Mouse (Mus musculus) MEL-GATA-1-ER (cell line): ENCODE data around the gene Nmrk1.

Experiments
- DNase-seq: peaks from one replicate; pipeline ENCODE4 v3.0.0-alpha.2; 2012; ENCODE audit warnings: low read depth; ENCODE audit errors: extremely low read depth

Gene Nmrk1

DNA sequence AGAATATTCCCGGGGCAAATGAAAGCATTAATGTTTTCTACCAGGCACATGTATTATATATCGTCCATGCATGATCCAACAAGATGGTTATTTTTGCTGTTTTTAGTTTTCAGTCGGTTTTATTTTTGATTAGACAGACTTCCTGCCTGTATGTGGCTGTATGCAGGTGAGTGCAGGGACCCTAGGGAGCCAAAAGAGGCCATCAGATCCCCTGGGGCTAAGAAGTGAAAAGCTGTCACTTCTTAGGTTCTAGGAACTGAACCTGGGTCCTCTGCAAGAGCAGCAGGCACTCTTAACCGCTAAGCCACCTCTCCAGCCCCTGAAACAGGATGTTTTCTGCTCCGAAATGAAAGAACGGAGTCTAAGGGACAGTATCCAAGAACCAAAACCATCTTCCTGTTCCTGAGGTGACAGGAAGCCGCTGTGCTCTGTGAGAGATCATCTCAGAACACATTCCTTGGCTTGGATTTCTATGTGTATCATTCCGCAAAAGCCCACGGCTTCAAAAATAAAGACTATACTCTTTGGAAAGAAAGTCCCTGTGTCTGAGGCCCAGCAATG lies 16.0 kb upstream of the Nmrk1 start:
- DNase-seq = no peak

DNA sequence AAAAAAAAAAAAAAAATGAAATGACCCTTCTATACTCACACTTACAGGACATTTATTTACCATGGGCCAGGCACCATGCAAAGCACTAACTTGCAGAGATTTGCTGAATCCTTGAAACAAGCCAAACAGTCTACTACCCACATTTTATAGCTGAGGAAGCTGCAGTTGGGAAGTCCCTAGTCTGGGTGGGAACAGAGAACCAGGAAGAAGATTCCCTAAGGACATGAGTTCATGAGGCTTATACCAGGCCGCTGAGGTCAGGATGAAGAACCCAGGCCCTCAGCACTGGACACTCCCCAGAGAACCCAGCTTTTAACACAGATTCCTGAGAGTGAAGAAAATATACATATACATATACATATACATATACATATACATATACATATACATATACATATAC lies 14.2 kb upstream of the Nmrk1 start:
- DNase-seq = no peak

DNA sequence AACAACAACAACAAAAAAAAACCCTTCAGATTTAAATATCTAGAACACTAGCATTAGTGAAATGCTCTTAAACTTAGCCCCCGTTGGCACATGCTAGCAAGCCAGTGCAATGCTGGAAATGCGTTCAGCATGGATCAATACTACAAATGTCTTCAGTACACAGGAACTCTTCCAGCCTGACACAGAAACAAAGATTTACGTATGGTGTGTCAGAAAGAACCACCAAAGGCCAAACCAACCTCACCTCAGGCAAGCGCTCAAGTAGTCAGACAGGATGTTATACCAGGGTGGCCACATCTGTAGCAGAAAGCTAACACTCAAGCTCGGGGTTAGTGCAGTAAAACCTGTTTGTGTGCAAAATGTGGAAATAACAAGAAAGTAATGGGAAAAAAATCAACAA lies 12.7 kb upstream of the Nmrk1 start:
- no peak for DNase-seq

DNA sequence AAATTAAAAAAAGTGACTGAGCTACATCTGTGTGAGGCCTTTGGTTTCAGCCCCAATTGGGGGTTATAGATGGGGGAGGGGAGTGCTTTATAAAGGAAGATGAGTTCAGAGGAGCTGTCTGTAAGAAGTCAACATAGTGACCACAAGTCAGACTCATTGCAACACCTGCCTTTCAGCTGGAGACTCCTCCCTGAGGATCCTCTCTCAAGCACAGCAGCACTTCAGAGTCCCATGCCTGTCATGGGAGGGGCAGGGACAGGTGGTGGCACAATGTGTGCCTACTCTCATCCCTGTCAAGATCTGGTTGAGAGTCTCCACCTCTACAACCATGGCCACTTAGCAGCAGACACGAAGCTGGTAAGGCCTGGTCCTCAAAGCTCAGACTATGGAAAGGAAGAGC lies 12.1 kb upstream of the Nmrk1 start:
- DNase-seq = no peak

DNA sequence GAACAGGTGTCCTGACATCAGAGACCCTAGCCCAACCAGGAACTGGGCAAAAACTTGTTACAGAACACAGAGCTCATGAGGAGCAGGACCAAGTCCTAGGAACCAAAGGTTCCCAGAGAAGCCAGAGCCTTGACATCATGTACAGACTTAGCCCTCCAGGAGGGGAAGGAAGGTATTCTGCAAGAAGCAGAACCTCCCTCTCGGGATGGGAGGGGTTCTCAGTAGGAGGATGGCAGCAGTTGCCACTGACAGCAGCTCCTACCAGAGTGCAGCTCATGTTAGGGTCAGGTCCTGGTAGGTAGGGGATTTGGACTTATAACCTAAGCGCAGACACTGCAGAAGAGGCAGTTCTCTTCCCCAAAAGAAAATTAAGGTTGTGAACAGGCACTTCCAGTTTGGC lies 7.9 kb upstream of the Nmrk1 start:
- DNase-seq = no peak

DNA sequence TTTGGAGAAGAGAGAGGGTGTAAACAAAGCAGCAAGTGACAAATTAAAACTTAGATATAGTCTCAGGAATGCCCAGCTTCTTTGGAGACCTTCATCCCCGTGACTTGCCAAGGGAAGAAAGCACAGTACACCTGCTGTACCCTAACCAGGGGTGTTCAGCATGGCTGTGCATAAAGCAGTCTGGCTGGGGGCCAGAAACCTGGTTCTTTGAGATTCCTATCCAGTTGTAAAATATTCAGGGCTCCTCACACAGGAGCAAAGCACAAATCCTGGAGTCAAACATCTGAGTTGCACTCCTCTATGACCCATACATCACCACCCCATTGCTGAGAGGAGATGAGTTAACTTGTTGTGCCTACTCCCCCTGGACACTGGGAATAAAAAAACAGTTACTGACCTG lies 2.2 kb upstream of the Nmrk1 start:
- no peak for DNase-seq

DNA sequence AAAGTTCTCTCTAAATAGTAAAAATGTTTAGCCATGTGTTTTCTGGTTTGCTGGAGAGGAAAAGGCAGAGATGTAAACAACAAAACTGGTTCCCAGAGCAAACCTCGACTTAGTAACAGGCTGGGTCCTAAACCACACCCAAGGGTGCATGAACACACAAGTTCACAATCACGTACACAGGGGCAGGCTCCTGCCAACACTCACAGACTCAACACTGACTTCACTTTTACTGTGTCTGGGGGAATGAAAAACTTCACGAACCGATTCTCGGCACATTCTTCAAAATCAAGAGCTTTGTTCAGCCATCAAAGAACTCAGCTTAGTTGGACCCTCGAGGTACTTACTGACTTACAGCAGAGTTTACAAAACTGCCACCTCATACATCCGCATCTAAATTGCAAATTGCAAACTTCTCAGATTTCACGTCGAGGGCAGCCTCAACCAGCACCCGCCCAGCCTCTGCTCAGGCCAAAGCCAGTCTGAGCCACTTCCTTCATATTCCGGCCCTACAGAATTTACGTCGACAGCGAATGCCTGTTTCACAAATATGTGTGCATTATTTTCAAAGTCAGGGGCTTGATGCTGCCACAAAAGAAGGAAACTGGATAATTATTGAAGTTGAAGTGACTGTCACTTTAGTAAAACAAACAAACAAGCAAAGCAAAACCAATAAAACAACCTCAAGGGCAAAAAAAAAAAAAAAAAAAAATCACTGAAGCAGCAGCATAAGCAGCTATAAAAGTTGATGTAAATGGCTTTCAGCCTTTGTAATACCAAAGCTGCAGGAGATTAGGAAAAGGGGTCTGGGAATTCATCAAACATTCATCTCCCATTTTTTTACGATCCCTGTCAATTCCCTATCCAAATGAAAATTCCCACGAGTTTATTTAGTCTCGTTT lies 1.3 kb upstream of the Nmrk1 start:
- peak; percentile 39 for DNase-seq

DNA sequence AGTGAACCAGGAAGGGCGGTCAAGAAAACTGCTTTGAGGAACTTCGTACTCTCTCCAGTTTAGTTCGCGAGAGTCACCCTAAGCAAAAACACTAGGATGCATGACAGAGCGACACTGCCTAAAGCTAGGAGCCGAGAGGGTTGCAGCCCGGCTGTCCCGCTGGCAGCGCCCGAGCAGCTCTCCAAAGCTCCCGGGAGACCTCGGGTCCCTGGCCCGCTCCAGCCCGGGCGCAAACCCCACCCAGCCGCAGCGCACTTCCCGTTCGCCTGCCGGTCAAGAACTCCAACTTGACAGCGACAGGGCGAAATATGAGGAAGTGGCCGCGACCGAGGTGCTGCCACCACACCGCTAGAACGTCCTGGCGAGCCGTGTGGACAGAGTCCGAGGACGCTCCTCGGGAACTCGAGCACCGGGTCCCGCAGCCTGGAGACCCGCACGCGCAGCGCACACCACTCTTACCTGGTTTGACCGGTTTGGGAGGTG lies 548 bp upstream of the Nmrk1 start:
- peak; percentile 56 for DNase-seq

DNA sequence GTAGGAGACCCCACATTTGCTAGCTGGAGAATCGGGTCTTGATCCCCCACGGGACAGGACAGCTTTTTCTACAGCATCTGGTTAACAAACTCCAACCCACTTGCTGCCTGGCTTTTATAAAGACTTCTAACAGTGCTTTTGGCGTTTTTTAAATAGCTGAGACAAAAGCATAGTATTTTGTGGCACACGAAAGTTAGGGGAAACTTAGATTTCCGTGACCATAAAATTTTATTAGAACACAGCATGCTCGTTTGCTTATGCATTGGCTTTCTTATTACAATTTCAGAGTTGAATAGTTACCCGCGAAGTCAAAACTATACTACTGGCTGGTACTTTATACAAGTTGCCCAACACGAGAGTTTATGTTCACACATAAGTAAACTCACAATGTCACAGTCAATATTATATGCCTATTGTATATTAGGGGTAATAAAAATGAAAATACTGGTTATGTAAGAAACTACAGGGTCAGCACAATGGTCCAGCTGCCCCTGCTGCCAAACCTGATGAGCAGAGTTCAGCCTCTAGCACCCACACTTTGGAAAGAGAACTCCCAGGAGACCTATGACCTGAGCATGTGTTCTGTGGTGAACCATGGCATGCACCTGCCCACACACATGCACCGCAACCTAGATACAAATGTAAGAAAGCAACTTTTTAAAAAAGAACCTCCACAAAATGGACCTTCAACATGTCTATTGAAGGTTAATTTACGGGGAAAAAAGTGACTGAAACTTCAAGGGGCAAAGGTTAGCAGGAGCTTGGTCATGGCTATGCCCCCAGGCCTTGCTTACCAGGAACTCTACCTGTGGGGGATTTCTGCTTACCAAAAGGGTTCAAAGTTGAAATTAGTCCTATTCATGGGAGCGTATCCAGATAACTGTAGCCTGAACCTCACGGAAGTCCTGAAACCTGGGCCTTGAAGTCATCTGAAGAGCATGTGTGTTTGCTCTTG lies 758 bp downstream of the Nmrk1 start:
- DNase-seq = no peak

DNA sequence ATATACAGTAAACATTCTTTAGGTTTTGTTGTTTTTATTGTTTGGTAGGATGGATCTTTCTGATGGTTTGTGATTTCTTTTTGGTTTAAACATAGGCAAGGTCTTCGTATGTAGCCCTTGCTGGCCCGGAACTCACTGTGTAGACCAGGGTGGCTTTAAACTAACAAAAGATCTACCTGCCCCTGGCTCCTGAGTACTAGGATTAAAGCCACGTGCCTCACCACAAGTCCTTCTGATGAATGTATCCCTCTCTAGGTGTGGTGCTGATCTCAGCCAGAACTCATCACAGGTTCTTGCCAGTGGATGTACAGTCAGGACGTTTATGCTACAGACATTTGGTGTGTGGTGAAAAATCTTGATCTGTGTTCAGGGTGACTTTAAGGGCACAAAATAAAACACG lies 6.2 kb downstream of the Nmrk1 start:
- no peak for DNase-seq

DNA sequence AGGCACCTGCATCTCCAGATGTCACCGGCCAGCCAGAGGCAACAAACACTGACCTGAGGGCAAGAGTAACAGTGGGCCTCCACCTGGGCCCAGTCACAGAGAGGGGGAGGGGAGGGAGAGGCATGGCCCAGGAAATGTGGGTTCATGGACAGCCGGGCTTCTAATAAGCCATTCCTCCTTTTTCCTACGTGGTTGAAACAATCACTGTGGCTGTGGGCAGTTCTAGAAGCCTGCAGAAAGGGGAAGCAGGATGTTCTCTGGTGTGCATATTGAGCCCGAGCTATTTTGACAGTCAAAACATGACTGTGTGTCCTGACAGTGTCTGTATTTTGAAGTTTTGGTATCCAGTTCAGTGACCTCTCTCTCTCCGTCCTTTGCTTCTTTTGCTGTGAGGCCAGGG lies 7.2 kb downstream of the Nmrk1 start:
- no peak for DNase-seq

DNA sequence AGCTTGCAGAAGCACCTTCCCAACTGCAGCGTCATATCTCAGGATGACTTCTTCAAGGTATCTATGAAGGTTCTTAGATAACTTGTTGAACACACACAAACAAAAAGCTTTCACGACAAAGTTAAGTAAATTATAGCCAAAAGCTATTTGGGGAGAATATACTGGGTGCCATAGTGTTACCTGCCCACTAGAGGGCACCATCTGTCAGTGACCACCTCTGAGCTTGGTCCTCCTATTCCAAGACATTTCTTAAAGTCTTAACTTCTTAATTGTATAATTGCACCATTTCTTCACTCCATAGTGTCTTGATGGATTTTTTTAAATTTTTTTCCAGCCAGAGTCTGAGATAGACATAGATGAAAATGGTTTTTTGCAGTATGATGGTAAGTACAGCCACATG lies 7.8 kb downstream of the Nmrk1 start:
- DNase-seq = no peak

DNA sequence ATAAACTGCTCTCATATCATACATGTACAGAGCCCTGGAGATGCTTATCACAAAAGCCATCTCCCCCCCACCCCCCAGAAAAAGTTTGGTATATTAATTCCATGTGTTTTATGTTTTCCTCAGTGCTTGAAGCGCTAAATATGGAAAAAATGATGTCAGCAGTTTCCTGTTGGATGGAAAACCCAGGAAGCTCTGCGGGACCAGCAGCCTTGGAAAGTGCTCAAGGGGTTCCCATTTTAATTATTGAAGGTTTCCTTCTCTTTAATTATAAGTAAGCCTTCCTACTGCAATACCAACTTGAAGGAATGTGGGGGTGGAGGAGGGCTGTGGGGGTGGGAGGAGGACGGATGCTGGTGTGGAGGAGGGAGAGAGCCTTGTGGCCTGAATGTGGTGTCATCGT lies 9.3 kb downstream of the Nmrk1 start:
- no peak for DNase-seq

DNA sequence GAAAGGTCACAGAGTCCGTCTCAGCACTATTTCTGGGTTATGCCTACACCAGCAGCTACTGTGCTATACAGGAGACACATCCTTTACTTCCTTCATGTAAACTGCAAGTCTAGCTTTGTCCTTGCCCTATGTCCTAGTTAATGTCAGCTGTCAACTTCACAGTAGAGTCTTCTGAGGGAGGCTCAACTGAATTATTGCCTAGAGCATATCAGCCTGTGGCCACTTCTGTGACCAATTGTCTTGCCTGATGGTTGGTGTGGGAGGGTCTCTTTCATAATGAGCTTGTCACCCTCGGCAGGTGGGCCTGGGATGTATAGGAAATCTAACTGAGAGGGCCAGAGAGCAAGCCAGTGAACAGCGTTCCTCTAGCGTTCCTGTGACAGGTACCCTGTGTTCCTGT lies 11.7 kb downstream of the Nmrk1 start:
- no peak for DNase-seq

DNA sequence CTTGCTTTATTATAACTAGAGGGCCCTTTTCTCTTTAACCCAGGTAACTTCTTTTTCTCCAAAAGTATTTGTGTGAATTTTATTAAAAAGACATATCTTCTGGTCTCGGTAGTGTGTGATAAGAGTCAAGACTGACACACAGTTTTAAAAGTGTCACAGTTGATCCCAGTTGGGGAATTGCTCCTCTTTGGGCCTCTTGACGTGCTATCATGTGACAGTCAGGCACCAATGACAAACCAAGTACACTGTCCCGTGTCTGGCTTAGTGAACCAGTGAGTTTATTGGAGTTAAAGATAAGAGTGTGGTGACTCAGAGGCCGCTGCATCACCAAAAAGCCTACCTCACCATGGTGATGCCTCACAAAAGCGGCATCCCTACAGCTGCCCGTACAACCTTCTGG lies 12.3 kb downstream of the Nmrk1 start:
- no peak for DNase-seq

DNA sequence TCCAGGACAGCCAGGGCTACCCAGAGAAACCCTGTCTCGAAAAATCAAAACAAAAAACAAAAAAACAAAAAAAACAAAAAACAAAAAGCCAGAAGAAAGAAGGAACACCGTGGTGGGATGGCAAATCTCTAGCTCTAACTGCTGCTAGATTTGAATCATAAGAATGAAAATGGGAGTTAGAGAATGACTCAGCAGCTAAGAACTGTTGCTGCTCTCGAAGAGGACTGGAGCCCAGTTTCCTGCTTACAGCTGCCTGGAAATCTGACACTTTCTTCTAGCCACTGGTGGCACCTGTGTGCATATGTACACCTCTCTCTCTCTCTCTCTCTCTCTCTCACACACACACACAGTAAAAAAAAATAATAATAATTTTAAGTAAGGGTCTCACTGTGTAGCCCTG lies 14.6 kb downstream of the Nmrk1 start:
- DNase-seq = peak; percentile 51

DNA sequence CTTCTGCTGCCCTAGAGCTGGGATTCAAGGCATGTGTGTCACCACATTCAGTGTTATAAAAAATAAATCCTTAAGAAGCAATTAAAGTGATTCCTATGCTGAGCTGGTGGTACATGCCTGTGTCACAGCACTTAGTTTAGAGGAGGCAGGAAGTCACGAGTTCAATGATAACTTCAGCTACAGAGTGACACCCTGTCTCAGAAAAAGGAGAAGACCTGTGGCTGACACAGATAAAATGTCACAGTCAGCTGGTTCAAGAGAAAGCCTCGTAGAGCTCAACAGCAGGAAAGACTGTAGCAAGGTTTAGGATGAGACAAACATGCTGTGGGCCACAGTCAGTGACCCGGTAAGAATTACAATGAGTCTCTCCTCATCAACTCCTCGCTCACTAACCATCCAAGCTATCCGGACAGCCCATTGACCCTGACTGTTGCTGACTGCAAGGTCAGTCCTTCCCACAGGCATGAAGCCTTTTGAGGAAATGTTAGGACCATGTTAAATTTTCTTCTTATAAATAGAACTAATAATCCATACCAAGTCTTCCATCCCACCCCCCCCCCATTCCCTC lies 15.2 kb downstream of the Nmrk1 start:
- peak; percentile 95 for DNase-seq

DNA sequence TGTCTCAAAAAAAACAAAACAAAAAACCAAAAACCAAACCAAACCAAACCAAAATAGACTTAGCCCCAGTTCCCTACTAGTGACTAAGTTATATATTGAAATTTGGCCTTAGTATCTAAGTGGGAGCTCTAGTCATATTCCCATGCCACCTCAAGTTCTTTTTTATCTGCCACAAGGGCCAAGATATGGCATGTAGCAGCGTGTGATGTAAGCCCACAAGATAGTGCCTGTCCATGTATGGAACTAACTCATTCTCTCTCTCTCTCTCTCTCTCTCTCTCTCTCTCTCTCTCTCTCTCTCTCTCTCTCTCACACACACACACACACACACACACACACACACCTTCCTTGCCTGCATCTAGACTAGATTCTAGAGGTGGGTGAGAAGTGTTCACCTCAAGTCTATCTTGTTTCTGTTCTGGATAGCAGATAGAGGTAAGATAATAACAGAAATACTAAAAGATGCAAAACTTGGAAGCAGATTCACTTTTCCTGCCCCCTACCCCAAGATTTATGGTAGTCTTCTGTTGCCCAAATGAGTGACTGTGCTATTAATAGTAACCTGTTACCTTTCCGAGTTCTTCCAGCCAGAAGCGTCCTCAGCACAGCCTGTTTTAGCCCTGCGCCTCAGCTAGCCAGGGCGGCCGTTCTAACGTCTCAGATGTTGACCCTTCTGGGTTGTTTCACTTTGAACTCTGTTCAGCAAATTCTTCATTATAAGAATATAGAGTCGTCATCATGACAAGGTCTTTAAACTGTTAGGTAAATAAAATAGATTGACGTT lies 16.2 kb downstream of the Nmrk1 start:
- DNase-seq = peak; percentile 27

DNA sequence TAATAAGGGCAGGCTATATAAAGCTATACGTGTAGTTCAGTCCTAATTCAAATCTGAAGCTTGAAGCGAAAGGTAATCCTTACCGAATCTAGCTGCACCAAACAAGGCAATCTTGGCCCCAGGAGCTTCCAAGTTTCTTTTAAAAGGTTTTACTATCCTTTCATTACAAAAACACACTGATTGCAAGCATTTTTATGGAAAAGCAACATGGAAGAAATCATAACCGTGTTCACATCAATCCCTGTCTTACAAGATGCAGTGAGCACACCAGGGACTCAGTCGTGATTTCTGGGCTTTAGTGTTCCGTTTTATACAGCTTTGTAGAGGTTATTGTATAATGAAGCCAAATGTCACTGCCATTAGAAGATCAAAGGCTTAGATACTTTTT lies 16.8 kb downstream of the Nmrk1 start:
- no peak for DNase-seq

DNA sequence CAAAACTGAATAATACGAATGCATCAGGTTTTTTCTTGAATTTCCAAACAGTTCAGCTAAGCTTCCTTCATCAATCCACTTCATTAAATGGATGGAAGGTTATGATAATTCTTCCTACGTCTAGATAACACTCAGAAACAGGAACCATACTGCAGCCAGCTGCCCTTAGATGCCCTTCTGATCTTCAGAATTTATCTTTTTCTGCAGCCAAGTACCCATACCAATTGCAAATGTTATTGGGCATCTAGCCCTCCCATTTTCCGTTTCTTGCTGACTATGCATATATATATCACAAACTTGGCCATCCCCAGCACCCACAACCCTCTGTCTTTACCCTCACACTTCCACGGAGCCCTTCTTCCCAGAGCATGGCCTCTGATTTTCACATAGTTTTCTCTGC lies 18.2 kb downstream of the Nmrk1 start:
- DNase-seq = peak; percentile 19

DNA sequence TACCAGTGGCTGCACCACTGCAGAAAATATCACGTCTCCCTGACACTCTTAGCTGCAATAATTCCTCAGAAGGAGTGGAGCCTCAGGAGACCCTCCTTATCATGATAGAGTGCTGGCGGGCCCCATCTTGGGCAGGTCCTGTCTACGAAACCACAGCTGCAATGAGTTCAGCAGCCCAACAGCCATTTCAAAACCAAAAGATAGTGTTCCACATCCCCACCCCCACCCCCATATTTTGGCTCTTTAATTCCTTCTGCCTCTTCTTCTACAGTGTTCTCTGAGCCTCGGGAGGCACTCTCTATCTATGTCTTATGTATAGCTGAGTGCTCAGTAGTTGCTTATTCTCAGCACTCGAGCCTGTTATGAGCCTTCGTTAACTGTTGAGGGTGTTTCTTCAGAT lies 18.7 kb downstream of the Nmrk1 start:
- DNase-seq = peak; percentile 25
